Mouse (Mus musculus) G1E (cell line): ENCODE measurements at regions not wholly inside any gene's neighbourhood (a gene's known extent, or its start where the extent isn't known, plus 50 kb on each side); places are given as distances from the start of the nearest gene placed in this dataset.

ENCODE experiments used
- ATAC-seq: 2 replicates; pipeline ENCODE4 v1.8.0; 2016; ENCODE audit warnings: mild to moderate bottlenecking; ENCODE audit not compliant: insufficient number of reproducible peaks, poor library complexity, low FRiP score, severe bottlenecking; ENCODE audit errors: extremely low read depth
- DNase-seq: peaks from one replicate; pipeline ENCODE4 v3.0.0; 2012; ENCODE audit warnings: low spot score
- H3K27me3 ChIP-seq: 2 replicates; pipeline ENCODE4 v1.6.1; 2012; ENCODE audit warnings: mild to moderate bottlenecking, low read length, inconsistent platforms; ENCODE audit not compliant: insufficient read depth
- H3K36me3 ChIP-seq: replicated peaks from 2 replicates; pipeline ENCODE3; 2012; ENCODE audit warnings: mild to moderate bottlenecking, inconsistent platforms
- H3K4me1 ChIP-seq: 2 replicates; pipeline ENCODE4 v1.6.1; 2012; ENCODE audit warnings: low read depth, low read length, inconsistent platforms, mixed read lengths; ENCODE audit not compliant: insufficient read depth
- H3K4me3 ChIP-seq: 2 replicates; pipeline ENCODE4 v1.5.1; 2012; ENCODE audit warnings: low read depth, mild to moderate bottlenecking, inconsistent platforms, low read length, moderate library complexity, mixed read lengths
- H3K9me3 ChIP-seq: replicated peaks from 2 replicates; pipeline ENCODE4 v1.6.1; 2012; ENCODE audit warnings: inconsistent platforms
- CTCF ChIP-seq: IDR thresholded peaks from 2 replicates; pipeline ENCODE4 v1.5.1; 2012; ENCODE audit warnings: low read depth, low read length, inconsistent platforms, mixed read lengths
- GATA1 ChIP-seq: IDR thresholded peaks from 2 replicates; pipeline ENCODE4 v1.6.1; 2012; ENCODE audit warnings: borderline replicate concordance, low read length, inconsistent platforms, mixed read lengths
- GATA2 ChIP-seq: IDR thresholded peaks from 2 replicates; pipeline ENCODE4 v1.6.1; 2012; ENCODE audit warnings: low read depth, low read length, inconsistent platforms, borderline replicate concordance
- POLR2AphosphoS5 ChIP-seq: IDR thresholded peaks from 2 replicates; pipeline ENCODE4 v1.6.1; 2012; ENCODE audit warnings: low read depth, low read length, inconsistent platforms; ENCODE audit not compliant: insufficient replicate concordance
- TAL1 ChIP-seq: conservative IDR thresholded peaks from 2 replicates; pipeline ENCODE4 v1.6.1; 2012; ENCODE audit warnings: low read depth, low read length, inconsistent platforms, mixed read lengths

- no peak overlapping the region for H3K4me3 ChIP-seq
- no peaks in the 10 kb centered on the region for H3K36me3 ChIP-seq
- peaks cover 2% of the 10 kb centered on the region; the same call in 1 of the 2 replicates for H3K27me3 ChIP-seq
- no peaks in the 10 kb centered on the region for H3K9me3 ChIP-seq
- ATAC-seq (no peak), DNase-seq (no peak)
- no peak for TF ChIP-seq TAL1
- no peak for TF ChIP-seq GATA2
- TF ChIP-seq GATA1: no peak
- no peaks in the 10 kb centered on the region for H3K4me1 ChIP-seq
These were observed 225.9 kb downstream of the Icos start for GRCm38 (mm10) chr1:61203612-61204011.

DNA sequence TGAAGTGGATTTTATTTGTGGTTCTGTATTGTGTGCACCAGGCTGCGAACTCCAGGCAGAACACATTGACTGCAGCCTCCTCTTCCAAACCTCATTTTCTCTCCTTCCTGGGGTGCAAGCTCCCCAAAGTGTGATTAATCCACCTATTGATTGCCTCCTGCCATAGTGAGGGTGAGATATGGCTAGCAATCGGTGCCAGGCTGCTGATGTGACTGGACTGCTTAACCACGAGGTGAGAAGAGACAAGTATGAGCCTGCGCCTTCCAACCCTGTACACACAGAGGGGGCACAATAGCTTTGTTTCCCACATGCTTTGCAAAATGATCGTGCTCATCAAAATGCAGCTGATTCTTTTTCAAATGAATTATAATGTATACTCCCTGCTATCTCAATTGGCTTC lies 227.4 kb downstream of the Icos start:
- TF ChIP-seq GATA1 (no peak), CTCF (no peak), TAL1 (no peak), GATA2 (no peak), POLR2AphosphoS5 (no peak)
- DNase-seq (no peak), ATAC-seq (no peak)
- Histone ChIP-seq H3K27me3 (peaks cover 2% of the 10 kb centered on the region; the same call in 1 of the 2 replicates), H3K4me3 (no peak overlapping the region), H3K9me3 (no peaks in the 10 kb centered on the region), H3K4me1 (no peaks in the 10 kb centered on the region), H3K36me3 (no peaks in the 10 kb centered on the region)

GRCm38 (mm10) chr1:61206861-61207380 lies 229.2 kb downstream of the Icos start:
- ATAC-seq (no peak), DNase-seq (no peak)
- no peaks in the 10 kb centered on the region for H3K4me1 ChIP-seq
- no peaks in the 10 kb centered on the region for H3K36me3 ChIP-seq
- TF ChIP-seq GATA1 (no peak), TAL1 (no peak), CTCF (no peak), POLR2AphosphoS5 (no peak), GATA2 (no peak)
- H3K4me3 ChIP-seq: no peak overlapping the region
- peaks cover 2% of the 10 kb centered on the region; the same call in 1 of the 2 replicates for H3K27me3 ChIP-seq
- H3K9me3 ChIP-seq: no peaks in the 10 kb centered on the region

GRCm38 (mm10) chr1:61208386-61208785 lies 230.7 kb downstream of the Icos start:
- Histone ChIP-seq H3K27me3 (peaks cover 2% of the 10 kb centered on the region; the same call in 1 of the 2 replicates), H3K4me3 (no peak overlapping the region), H3K36me3 (no peaks in the 10 kb centered on the region), H3K4me1 (no peaks in the 10 kb centered on the region), H3K9me3 (no peaks in the 10 kb centered on the region)
- DNase-seq: no peak
- ATAC-seq: no peak
- no peak for TF ChIP-seq GATA2
- TF ChIP-seq POLR2AphosphoS5: no peak
- no peak for TF ChIP-seq TAL1
- TF ChIP-seq GATA1: no peak
- no peak for TF ChIP-seq CTCF

DNA sequence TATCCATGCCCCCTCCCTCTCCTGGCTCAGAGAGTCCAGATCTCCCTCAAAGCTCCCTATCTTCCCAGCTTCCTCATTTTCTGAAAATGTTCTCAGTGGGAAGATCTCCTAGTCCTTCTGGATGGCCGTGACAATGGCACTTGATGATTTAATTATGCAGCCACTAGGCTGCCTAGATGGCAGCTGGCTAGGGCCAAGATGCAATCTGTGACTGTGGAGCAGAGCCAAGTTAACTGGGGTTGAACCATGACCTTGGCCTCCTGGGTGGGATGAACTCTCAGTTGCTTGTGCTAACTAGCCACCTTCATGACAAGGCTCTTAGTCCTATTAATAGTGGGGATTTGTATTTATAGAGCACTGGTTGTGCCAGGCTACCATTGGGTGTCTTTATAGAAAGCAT lies 243.4 kb downstream of the Icos start:
- Histone ChIP-seq H3K4me3 (no peak overlapping the region), H3K4me1 (no peaks in the 10 kb centered on the region), H3K9me3 (no peaks in the 10 kb centered on the region), H3K27me3 (no peaks in the 10 kb centered on the region), H3K36me3 (no peaks in the 10 kb centered on the region)
- no peak for DNase-seq
- no peak for TF ChIP-seq GATA2
- TF ChIP-seq CTCF: no peak
- TF ChIP-seq TAL1: no peak
- TF ChIP-seq POLR2AphosphoS5: no peak
- TF ChIP-seq GATA1: no peak
- ATAC-seq: no peak

DNA sequence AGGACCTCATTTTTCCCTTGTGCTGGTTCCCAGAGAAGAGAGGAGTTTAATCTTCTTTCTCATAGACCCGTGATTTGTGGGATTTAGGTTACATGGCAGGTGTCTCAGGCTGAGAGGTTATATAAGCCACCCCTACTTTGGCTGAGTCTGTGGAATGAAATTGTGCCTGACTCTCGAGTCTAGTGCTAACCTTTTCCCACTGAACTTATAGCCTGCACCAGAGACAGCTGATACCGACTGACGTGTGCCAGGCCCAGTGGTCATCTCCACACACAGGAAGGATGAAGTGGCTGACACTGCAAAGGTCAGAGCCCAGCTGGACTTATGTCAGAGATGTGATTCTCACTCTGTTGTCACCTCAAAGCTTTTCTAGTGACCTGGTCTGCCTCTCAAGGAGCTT lies 251.2 kb downstream of the Icos start:
- TF ChIP-seq GATA1 (no peak), GATA2 (no peak), TAL1 (no peak), CTCF (no peak), POLR2AphosphoS5 (no peak)
- H3K4me3 ChIP-seq: no peak overlapping the region
- peaks cover 20% of the 10 kb centered on the region; the same call in 1 of the 2 replicates for H3K27me3 ChIP-seq
- no peak for ATAC-seq
- DNase-seq: no peak
- no peaks in the 10 kb centered on the region for H3K9me3 ChIP-seq
- no peaks in the 10 kb centered on the region for H3K4me1 ChIP-seq
- H3K36me3 ChIP-seq: no peaks in the 10 kb centered on the region

DNA sequence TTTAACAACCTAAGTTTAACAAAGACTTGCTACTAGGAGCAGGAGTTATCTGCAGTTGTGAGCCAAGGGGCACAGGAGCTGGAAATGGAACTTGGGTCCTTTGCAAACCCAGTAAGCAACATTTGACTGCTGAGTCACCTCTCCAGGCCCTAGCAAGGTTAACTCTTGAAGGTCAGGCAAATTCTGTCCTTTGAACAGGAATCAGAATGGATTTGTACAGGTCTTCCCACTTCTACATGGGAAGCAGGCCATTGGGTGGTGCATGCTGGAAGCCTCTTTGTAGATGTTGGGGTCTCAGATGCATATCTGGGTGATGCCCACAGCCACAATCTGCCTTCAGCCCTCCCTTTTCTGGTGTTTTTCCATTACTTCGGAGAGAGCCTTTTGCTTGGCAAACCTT lies 255.3 kb downstream of the Icos start:
- TF ChIP-seq POLR2AphosphoS5 (no peak), GATA1 (no peak), GATA2 (no peak), TAL1 (no peak), CTCF (no peak)

More for the DNA sequence above, 255.3 kb downstream of the Icos start:
- Histone ChIP-seq H3K4me3 (no peak overlapping the region), H3K9me3 (no peaks in the 10 kb centered on the region), H3K4me1 (no peaks in the 10 kb centered on the region), H3K36me3 (no peaks in the 10 kb centered on the region), H3K27me3 (peaks cover 20% of the 10 kb centered on the region; the same call in 1 of the 2 replicates)
- ATAC-seq (no peak), DNase-seq (no peak)
